Mouse (Mus musculus): ENCODE data around the gene Camk2d.

Gene Camk2d

DNA sequence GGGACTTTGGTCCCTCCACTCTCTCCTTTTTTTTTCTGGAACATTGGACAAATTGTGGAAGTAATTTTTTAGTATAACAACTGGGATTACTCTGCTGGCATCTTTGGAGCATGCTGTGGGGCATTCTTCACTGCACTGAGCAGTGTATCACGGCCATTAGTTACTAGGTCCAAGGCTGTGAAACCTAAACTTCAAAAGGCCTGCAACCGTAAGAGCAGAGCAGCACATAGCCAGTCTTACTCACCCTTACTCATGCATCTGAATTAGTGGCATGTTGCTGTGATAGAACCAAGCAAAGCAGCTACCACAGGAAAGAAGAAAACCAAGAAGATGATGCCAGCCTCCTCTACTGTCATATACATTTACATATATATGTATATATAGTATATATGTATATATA lies 95.5 kb downstream of the Camk2d start:
- no peak for DNase-seq (ENCODE audit: low read depth)

DNA sequence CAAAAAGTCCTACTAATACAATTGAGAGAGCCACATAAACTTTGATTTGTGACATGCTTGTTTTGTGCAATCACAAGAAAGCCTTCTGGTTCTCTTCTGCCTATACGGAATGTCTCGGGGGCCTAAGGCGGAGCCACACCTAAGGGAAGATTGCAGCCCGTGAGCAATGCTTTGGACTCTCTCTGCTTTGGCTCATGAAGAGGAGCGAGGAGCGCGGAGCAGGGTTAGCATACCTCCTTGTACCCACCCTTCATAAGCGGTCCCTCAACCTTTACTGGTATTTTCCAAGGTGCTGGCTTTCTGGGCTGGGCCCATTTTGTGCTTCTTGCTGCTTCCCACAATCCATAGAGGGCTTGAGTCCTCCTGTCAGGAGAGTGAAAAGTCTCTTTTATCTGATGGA lies 96.7 kb downstream of the Camk2d start:
- DNase-seq (ENCODE audit: low read depth), result no peak

GRCm38 (mm10) chr3:126693302-126693701 lies 97.2 kb downstream of the Camk2d start:
- DNase-seq (ENCODE audit: low read depth), result no peak

DNA sequence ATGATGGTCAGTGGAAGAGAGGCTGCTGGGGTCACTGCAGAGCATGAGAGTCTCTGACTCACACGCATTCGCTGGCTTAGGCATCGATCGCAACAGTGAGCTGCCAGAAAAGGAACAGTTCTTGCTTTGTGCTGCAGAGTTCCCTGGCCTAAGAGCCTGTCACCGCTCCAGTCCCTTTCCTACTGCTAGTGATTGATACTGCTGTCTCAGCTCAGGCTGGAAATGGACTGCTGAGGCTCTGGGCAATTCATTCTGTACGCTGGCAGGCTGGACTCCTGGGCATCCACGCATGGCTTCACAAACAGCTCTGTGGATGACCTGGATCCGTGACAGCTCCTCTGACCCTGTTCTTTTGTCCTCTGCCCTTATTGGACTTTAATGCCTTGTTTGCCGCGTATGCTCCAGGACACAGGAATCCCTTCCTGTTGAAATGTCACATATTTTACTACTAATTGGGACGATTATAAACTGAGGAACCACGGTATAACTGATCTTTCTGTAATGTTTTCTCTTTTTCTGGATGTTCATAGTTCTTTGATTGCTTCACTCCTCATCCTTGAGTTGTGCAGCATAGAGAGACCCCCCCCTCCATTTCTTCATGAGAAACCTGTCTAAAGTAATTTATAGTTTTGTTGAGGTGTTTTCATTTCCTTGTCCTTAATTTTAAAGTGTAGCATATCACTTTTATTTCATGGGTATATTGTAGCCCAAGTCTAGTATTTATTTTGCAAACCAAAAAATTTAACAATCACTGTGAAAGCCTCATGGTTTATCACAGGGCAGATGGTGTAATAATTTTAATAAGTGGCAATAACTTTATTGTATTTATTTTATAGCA lies 99.6 kb downstream of the Camk2d start:
- DNase-seq (ENCODE audit: low read depth), result no peak

- DNase-seq (ENCODE audit: low read depth), result no peak
Observed at GRCm38 (mm10) chr3:126696620-126697019, 100.5 kb downstream of the Camk2d start.

DNA sequence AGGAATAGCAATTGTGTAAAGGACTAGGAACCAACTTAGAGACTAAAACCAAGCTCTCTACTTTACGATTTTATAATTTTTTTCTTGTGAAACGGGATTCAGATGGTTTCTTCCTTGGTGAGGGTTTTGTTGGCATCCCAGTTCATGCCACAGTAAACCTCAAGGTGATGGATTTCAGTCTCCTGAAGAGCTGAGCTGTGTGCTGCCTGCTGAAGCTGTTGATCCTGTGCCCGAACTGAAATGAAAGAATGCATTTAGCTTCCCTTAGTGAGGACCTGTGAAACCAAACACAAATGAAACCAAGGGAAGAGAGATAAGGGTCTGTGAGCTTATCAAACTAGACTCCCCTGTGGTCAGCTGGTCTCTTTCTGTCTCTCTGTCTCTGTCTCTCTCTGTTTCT lies 103.6 kb downstream of the Camk2d start:
- no peak for DNase-seq (ENCODE audit: low read depth)

GRCm38 (mm10) chr3:126701067-126701466 lies 105.0 kb downstream of the Camk2d start:
- DNase-seq (ENCODE audit: low read depth), result no peak

- no peak for DNase-seq (ENCODE audit: low read depth)
Observed at GRCm38 (mm10) chr3:126701586-126701985, 105.5 kb downstream of the Camk2d start.

DNA sequence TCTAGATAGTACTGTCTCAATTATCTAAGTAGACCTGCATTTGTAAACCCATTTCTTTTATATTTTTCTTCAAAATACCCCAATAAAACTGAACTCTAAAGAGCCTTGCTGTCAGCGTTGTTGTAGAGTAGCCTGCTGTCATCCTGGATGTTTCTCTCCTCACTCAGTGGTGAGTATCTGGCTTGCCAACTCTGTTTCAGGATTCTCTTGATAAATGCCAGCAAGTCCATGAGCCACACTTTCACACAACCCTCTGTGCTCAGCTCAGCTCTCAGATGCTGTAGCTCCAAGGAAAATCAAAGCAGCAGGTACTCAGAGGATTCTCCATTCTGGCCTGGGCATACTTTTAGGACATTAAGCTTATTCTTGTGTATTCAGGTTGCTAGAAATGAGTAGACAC lies 109.4 kb downstream of the Camk2d start:
- no peak for DNase-seq (ENCODE audit: low read depth)

DNA sequence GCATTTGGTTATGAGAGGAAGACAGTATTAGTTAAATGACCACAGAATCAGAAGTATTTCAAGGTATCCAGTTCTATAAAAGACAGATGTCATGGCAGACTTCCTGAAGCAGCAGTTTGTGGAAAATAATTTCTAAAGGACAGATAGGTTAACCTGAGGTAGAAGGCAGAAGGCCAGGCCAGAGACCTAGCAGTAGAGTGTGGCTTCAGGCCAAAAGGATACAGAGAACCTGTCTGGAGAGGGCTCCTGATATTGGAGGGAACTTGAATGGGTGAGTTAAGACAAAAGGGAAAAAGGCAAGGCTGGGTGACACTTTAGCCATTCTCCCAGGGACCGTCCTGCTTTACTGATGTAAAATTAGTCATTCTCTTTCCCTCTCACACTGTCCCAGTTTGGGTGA lies 118.2 kb downstream of the Camk2d start:
- no peak for DNase-seq (ENCODE audit: low read depth)

GRCm38 (mm10) chr3:126723021-126723449 lies 126.9 kb downstream of the Camk2d start:
- no peak for DNase-seq (ENCODE audit: low read depth)

- DNase-seq (ENCODE audit: low read depth), result no peak
Observed at GRCm38 (mm10) chr3:126723458-126723857, 127.4 kb downstream of the Camk2d start.

DNA sequence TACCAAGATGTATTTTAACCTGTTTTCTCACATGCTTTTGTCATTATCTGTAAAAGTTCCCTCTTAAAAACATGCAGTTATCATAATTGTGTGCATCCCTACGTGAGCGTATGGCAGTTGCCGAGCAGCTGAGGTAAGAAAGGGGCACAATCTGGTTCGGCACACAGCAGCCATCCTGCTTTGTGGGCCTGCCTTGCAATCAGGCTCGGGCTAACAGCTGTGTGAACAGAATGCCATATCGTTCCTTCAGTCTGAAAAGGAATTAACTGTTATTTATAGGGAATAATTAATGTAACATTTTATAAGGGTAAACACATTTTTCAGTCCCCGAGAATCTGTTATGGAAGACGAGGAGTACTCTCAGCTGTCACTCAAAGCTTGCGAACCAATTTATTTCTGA lies 129.5 kb downstream of the Camk2d start:
- no peak for DNase-seq (ENCODE audit: low read depth)

DNA sequence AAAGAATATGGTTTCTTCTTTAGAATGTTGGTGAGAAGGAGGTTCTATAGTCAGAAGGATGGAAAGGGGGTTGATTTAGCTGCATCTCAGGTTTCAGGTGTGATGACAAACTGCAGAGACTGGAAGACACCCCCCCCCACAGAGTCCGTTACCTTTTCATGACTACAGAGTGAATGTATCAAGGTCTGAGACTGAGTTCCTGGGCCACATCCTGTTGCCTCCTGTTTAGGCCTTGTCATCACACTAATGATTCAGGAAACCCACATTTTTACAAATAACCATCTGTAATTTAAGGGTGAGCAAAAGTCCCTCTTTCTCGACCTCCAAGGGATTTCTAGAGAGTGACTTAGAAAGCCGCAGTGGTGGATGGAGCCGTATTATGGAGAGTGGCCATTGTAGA lies 131.3 kb downstream of the Camk2d start:
- DNase-seq (ENCODE audit: low read depth), result no peak

GRCm38 (mm10) chr3:126730411-126730810 lies 134.3 kb downstream of the Camk2d start:
- no peak for DNase-seq (ENCODE audit: low read depth)

- no peak for DNase-seq (ENCODE audit: low read depth)
Observed at GRCm38 (mm10) chr3:126732323-126732722, 136.2 kb downstream of the Camk2d start.

DNA sequence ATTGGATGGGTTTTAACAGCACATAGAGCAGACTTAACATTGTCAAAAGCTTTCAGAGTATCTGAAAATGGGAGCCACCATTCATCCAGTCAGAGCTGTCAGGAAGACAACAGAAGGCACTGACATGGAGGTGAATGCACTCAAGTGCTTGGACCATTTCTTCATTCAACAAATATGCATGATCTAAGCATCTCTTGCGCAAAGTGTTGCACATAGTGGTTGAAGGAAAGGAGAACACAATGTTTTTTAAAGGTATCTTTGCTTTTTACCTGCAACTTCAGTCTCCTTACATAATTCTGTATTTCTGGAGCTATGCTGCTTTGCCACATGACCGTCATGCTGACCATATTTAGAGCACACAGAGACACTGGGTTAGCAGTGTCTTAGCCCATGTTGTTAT lies 138.4 kb downstream of the Camk2d start:
- DNase-seq (ENCODE audit: low read depth), result no peak

GRCm38 (mm10) chr3:126735211-126735610 lies 139.1 kb downstream of the Camk2d start:
- DNase-seq (ENCODE audit: low read depth), result no peak

- no peak for DNase-seq (ENCODE audit: low read depth)
Observed at GRCm38 (mm10) chr3:126737128-126737527, 141.0 kb downstream of the Camk2d start.

- DNase-seq (ENCODE audit: low read depth), result no peak
Observed at GRCm38 (mm10) chr3:126740146-126740545, 144.0 kb downstream of the Camk2d start.

DNA sequence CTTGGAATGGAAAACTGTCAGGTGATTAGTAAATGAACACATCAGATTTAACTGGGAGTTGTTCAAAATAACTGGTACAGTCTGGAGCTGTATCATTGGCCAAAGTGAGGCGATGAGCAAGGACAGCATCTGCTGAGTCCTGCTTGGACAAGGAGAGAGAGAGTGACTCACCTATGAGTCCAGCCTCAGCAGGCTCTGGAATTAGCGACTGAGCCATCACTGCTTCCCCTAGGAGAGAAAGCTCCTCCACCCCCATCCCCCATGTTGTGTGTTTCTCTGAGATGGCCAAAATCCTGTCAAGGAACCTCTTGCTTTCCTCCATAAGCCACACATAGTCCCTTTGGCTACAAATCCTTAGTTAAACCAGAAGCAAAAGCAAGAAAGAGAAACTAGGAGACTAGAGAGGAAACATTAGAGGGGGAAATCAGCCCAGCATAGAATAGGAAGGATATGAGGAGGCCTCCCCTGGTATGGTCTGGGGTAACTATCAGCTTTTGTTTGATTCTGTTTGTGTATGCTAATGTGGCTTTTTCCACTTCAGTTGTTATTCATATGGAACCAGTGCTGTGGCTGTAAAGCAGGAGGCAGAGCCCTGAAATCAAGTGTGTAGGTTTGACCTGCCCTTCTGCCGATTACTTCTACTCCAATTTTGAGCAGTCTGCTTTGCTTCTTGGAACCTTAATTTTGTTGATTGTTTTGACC lies 148.5 kb downstream of the Camk2d start:
- DNase-seq (ENCODE audit: low read depth), result no peak

DNA sequence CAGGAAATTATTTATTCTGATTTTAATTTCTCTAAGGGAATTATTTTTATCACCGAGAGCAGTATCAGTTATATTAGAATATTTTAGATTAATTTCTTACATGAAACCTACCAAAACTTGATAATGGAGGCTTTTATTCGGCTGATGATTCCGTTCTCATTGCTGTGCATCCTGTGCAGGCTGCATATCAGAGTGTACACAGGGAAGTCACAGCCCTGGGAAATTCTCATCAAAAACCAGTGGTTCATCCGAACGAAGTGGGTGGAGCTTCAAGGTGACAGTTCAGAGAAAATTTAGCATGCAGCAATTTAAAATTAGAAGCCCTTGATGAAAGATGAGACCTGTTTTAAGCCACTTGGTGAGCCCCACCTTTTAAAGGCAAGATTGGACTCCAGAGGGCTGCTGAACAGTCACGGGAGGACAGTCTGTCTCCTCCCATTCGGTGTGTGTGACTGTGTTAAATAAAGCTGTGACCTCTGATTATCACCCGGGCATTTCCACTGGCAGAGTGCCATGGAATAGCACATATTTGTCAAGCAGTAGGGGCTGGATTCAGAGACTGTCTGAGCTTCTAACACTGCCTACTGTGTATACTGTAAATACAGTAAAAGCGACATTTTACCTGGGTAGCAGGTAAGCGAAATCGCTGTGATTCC lies 150.2 kb downstream of the Camk2d start:
- DNase-seq (ENCODE audit: low read depth), result no peak

- DNase-seq (ENCODE audit: low read depth), result no peak
Observed at GRCm38 (mm10) chr3:126747628-126748027, 151.5 kb downstream of the Camk2d start.

Data from c-Kit-positive CD71-negative TER-119-negative erythroid progenitor cells, embryonic 14.5 days (primary cell).